Mouse (Mus musculus) midbrain, embryonic 16.5 days (tissue): ENCODE data around the gene Sipa1l2. TPM values are rescaled to one million over a fixed set of nuclear protein-coding genes. Genes with fewer than 3 reads are reported as not detected.

Source experiments
- ATAC-seq: fragments of 200-750 bp; cut with Nextera tagmentation; 2 replicates; pipeline ENCODE4 v1.8.0; 2017; ENCODE audit warnings: moderate TSS enrichment
- H3K27ac ChIP-seq: fragments of 300-500 bp; sonication (generic); 2 replicates; pipeline ENCODE4 v1.5.1; 2014; ENCODE audit warnings: mild to moderate bottlenecking, low read length, mixed read lengths
- H3K27me3 ChIP-seq: fragments of 300-500 bp; sonication (generic); 2 replicates; pipeline ENCODE4 v1.6.1; 2014; ENCODE audit warnings: low read depth, low read length, mixed read lengths; ENCODE audit not compliant: control insufficient read depth, insufficient read depth
- H3K36me3 ChIP-seq: fragments of 300-500 bp; sonication (generic); 2 replicates; pipeline ENCODE4 v1.6.1; 2014; ENCODE audit warnings: mild to moderate bottlenecking, low read length, moderate library complexity, mixed read lengths; ENCODE audit not compliant: control insufficient read depth, insufficient read depth
- H3K4me1 ChIP-seq: fragments of 300-500 bp; sonication (generic); 2 replicates; pipeline ENCODE4 v1.6.1; 2014; ENCODE audit warnings: mild to moderate bottlenecking, low read length, mixed read lengths; ENCODE audit not compliant: control insufficient read depth, insufficient read depth
- H3K4me2 ChIP-seq: fragments of 300-500 bp; sonication (generic); 2 replicates; pipeline ENCODE4 v1.6.1; 2014; ENCODE audit warnings: mild to moderate bottlenecking, low read length, mixed read lengths
- H3K4me3 ChIP-seq: fragments of 300-500 bp; sonication (generic); 2 replicates; pipeline ENCODE4 v1.5.1; 2014; ENCODE audit warnings: low read depth, mild to moderate bottlenecking, low read length, moderate library complexity, mixed read lengths
- H3K9ac ChIP-seq: fragments of 300-500 bp; sonication (generic); 2 replicates; pipeline ENCODE4 v1.6.1; 2014; ENCODE audit warnings: low read depth, low read length, mixed read lengths
- H3K9me3 ChIP-seq: fragments of 300-500 bp; sonication (generic); replicated peaks from 2 replicates; pipeline ENCODE4 v1.6.1; 2014; ENCODE audit warnings: mild to moderate bottlenecking, low read length, mixed read lengths; ENCODE audit not compliant: control insufficient read depth, poor library complexity, severe bottlenecking
- WGBS: fragments of 180-500 bp; shearing (Covaris S2); extraction: QIAGEN DNeasy Blood & Tissue Kit; methylation state at CpG from one replicate; pipeline ENCODE4 v1.1.7; 2014; 5-methylcytosine and 5-hydroxymethylcytosine counted together
- polyA plus RNA-seq: library from polyadenylated mRNA; unstranded; fragments of >200 nt; fragmentation: Nextera tagmentation; extraction: Ambion mirVana; gene quantifications from 2 replicates; pipeline ENCODE4 v1.2.1, GENCODE M21; 2015

The Sipa1l2 gene
- polyA plus RNA-seq: 21.7 and 26.2 TPM in 2 replicates

- Histone ChIP-seq H3K27ac (peak within 1 kb of the TSS; percentile 76), H3K4me1 (peaks cover 30% of the 10 kb centered on the region), H3K4me3 (peak within 1 kb of the TSS; percentile 74), H3K9me3 (no peaks in the 10 kb centered on the region), H3K9ac (peak within 1 kb of the TSS; percentile 80), H3K27me3 (no peaks in the 10 kb centered on the region), H3K36me3 (no peaks in the 10 kb centered on the region), H3K4me2 (peak within 1 kb of the TSS; percentile 91)
- ATAC-seq: peak; percentile 88
- under 1% methylated on average over 104 of the region's 129 CpGs for WGBS
Observed at GRCm38 (mm10) chr8:125569533-125570365, at the start of gene Sipa1l2. Gene Sipa1l2 (minus strand): TSS chr8:125569808.

GRCm38 (mm10) chr8:125618543-125619335 lies 49.1 kb upstream of the Sipa1l2 start:
- 80% methylated on average over 16 of the region's 16 CpGs for WGBS
- H3K27ac ChIP-seq: no peak overlapping the region

GRCm38 (mm10) chr8:125616935-125617334 lies 47.3 kb upstream of the Sipa1l2 start:
- Histone ChIP-seq H3K9ac (no peak overlapping the region), H3K9me3 (0 out of 2 replicates have a peak, but pooled peaks cover 2% of the 10 kb centered on the region), H3K27ac (no peak overlapping the region), H3K27me3 (no peaks in the 10 kb centered on the region), H3K36me3 (no peaks in the 10 kb centered on the region), H3K4me2 (no peak overlapping the region), H3K4me1 (peaks cover 7% of the 10 kb centered on the region), H3K4me3 (no peak overlapping the region)
- no peak for ATAC-seq
- 88% methylated on average over 5 of the region's 5 CpGs for WGBS

More at GRCm38 (mm10) chr8:125618543-125619335, 49.1 kb upstream of the Sipa1l2 start:
- Histone ChIP-seq H3K36me3 (no peaks in the 10 kb centered on the region), H3K9ac (no peak overlapping the region), H3K27me3 (no peaks in the 10 kb centered on the region), H3K4me3 (no peak overlapping the region), H3K4me2 (no peak overlapping the region), H3K4me1 (peaks cover 7% of the 10 kb centered on the region), H3K9me3 (no peaks in the 10 kb centered on the region)
- ATAC-seq: no peak

GRCm38 (mm10) chr8:125616039-125616438 lies 46.4 kb upstream of the Sipa1l2 start:
- Histone ChIP-seq H3K4me3 (no peak overlapping the region), H3K27ac (no peak overlapping the region), H3K9ac (no peak overlapping the region), H3K9me3 (0 out of 2 replicates have a peak, but pooled peaks cover 2% of the 10 kb centered on the region), H3K36me3 (no peaks in the 10 kb centered on the region), H3K4me2 (no peak overlapping the region), H3K27me3 (no peaks in the 10 kb centered on the region), H3K4me1 (peaks cover 7% of the 10 kb centered on the region)
- ATAC-seq: no peak
- 86% methylated on average over 3 of the region's 3 CpGs for WGBS

- Histone ChIP-seq H3K9me3 (0 out of 2 replicates have a peak, but pooled peaks cover 2% of the 10 kb centered on the region), H3K4me3 (no peak overlapping the region), H3K27me3 (no peaks in the 10 kb centered on the region), H3K4me2 (no peak overlapping the region), H3K27ac (no peak overlapping the region), H3K4me1 (no peaks in the 10 kb centered on the region), H3K36me3 (no peaks in the 10 kb centered on the region), H3K9ac (no peak overlapping the region)
- WGBS: 97% methylated on average over 2 of the region's 2 CpGs
- no peak for ATAC-seq
Observed at GRCm38 (mm10) chr8:125613552-125613951, 43.9 kb upstream of the Sipa1l2 start.

DNA sequence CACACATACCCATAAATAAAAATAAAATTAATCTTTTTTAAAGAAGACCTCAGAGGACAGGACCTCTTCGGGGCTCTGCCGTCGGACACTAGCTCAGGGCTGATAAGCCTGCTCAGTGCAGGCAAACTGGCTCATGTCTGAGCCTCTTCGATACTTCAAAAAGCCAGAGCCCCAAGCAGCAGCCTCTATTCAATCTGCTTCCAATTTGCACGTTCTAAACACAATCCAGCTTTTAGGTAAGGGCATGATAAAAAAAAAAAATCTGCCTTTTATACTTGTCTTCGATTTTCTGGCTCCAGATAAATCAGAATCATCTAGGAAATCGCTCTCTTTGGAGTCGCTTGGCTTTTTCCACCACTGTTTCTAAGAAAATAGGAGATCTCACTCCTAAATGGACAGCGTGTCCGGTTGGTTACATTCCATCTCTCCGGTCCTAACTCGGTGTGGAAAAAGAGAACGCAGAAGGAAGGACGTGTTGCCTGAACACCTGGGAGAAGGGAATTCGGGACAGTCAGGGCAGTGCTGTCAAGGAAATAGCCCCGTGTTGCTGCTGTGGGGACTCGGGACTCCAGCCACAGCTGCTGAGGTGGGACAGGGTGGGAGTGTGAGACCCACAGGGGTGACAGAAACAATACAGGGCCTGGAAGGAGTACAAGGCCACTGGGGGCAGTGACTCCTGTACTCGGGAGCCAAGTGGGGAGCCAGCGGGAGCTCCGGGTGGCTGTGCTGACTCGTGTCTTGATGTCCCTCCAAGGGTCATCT lies 42.4 kb upstream of the Sipa1l2 start:
- ATAC-seq: no peak
- Histone ChIP-seq H3K4me1 (no peaks in the 10 kb centered on the region), H3K36me3 (no peaks in the 10 kb centered on the region), H3K27me3 (no peaks in the 10 kb centered on the region), H3K4me3 (no peak overlapping the region), H3K27ac (no peak overlapping the region), H3K9ac (no peak overlapping the region), H3K4me2 (no peak overlapping the region), H3K9me3 (0 out of 2 replicates have a peak, but pooled peaks cover 2% of the 10 kb centered on the region)
- WGBS: 82% methylated on average over 21 of the region's 21 CpGs

DNA sequence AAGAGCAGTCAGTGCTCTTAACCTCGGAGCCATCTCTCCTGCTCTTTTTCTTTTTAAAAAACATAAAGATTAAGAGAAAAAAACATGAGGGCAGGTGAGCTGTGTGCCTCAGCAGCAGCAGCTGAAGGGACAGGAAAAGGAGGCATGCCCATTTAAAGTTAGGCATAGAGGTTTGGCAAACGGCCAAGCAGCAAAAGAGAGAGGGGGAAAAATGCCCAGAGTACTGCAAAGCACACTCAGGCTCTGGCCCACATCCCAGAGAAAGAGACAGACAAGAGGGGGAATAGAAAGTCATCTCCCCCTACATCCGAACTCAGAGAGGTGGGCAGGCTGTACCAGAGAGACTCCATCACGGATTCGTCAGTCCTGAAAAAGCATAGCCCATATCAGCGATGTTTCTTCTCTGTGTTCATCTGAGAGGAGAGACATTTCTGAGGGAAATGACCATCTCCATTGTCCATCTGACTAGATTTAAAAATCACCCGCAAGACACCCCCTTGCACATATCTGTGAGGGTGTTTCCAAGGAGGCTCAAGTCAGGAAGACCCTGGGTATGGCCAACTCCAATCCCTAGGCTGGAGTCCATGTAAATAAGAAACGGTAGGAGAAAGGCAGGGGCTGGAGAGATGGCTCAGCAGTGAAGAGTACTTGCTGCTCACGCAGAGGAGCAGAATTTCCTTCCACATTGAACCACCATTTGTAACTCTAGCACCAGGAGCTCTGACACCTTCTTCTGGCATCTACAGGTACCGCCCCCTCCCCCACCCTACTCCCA lies 41.6 kb upstream of the Sipa1l2 start:
- Histone ChIP-seq H3K4me3 (no peak overlapping the region), H3K9me3 (0 out of 2 replicates have a peak, but pooled peaks cover 2% of the 10 kb centered on the region), H3K36me3 (no peaks in the 10 kb centered on the region), H3K4me2 (no peak overlapping the region), H3K27ac (no peak overlapping the region), H3K9ac (no peak overlapping the region), H3K27me3 (no peaks in the 10 kb centered on the region), H3K4me1 (no peaks in the 10 kb centered on the region)
- no peak for ATAC-seq
- WGBS: 89% methylated on average over 10 of the region's 10 CpGs

DNA sequence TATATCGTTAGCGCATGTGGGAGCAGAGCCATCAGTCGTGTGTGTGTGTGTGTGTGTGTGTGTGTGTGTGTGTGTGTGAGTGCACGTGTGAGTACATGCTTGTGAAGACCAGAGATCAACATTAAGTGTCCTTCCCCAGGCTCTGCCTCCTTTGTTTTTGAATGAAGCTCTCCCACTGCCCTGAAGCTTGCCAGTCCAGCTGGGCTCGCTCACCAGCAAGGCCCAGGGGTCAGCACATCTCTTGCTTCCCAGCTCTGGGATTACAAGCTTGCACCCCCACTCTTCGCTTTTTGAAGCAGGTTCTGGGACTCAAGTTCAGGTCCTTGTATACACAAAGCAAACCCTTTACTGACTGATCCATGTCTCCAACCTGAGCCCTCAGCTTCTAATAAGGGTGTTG lies 40.1 kb upstream of the Sipa1l2 start:
- H3K4me3 ChIP-seq: no peak overlapping the region
- no peak for ATAC-seq
- H3K4me2 ChIP-seq: no peak overlapping the region
- 85% methylated on average over 6 of the region's 6 CpGs for WGBS
- H3K4me1 ChIP-seq: no peaks in the 10 kb centered on the region
- no peaks in the 10 kb centered on the region for H3K27me3 ChIP-seq
- H3K9me3 ChIP-seq: 0 out of 2 replicates have a peak, but pooled peaks cover 2% of the 10 kb centered on the region
- no peaks in the 10 kb centered on the region for H3K36me3 ChIP-seq
- no peak overlapping the region for H3K9ac ChIP-seq
- H3K27ac ChIP-seq: no peak overlapping the region
